Mouse (Mus musculus) lung, postnatal 10 days (tissue): ENCODE results near the gene Slc35e4.
A peak's percentile ranks its signal among the peaks of the same experiment; 100 is the strongest.
"Not testable (repeated sequence)": the region's sequence is repeated elsewhere in the genome, so short reads cannot be mapped to it uniquely, and the experiment has no call there.

Experiments
- DNase-seq: peaks from one replicate; pipeline ENCODE4 v3.0.0; 2021

Gene Slc35e4

DNA sequence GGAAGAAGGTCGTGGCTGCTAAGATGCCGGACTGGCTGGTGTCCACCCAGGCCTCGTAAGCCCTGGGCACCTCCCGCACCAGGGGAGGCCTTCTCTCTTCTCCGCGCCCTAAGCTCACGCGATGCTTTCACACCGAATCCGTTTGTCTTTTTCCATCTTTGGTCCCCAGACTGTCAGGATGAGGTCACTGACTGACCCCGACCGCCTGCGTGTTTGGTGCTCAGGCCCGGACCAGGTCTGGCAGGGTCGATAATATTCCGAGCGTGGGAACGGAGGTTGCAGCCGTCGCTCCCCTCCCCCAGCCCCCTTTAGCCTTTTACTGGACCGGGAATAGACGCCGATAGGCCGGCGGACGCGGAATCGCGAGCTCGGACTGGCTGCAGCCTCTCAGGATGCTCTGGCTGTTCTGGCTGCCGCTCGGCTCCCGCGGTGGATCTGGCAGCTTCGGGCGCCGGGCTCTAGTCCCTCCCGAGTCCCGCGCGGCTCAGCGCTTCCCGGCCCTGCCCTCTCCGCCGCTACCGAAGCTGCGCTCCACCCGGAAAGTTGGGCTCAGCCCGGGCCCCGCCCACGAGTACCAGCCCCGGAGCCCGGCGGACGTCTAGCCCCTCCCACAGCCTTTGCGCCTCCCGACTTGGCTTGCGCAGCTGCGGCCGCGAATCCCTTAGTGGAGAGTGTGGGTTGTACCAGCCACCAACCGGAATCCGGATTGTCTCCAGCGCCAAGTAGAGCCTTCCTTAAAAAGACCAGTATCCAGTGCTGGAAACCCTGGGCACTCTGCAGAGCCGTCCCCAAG is 952 bp downstream of the Slc35e4 start:
- peak; percentile 96 for DNase-seq

DNA sequence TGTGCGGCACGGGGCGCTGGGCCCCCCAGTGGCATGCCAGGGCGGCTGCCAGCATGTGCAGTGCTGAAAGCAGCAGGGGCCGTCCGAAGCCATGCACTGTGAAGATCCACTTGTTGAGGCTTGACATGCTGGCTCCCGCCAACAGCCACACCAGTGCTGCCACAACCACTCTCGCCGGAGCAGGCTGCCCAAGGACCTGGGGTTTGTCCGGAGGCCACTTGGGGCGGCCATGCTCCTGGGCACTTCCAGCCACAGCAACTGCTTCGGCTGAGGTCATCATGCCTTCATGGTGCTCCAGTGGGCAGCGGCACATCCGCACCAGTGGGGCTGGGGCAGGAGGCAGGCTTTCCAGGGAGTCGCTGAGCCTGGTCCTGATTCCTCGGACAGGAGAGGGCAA is 1.6 kb downstream of the Slc35e4 start:
- peak; percentile 43 for DNase-seq

GRCm38 (mm10) chr11:3912100-3912874 is 2.2 kb downstream of the Slc35e4 start:
- no peak for DNase-seq

DNA sequence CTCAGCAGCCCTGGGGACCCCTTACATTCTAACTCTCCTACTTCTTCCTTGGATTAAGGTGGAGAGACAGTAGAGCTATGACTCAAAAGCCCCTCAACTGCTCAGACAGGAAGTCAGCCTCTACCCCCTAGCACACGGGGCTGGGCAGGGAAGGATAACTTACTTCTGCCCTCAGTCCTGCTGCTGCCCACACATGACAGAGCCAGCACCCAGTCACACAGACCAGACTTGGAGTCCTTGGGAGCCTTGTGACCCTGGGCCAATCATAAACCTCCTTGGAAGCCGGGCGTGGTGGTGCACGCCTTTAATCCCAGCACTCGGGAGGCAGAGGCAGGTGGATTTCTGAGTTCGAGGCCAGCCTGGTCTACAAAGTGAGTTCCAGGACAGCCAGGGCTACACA is 3.0 kb downstream of the Slc35e4 start:
- DNase-seq = not testable (repeated sequence)

GRCm38 (mm10) chr11:3910513-3911310 is 3.8 kb downstream of the Slc35e4 start:
- no peak for DNase-seq

- no peak for DNase-seq
Observed at GRCm38 (mm10) chr11:3909236-3909635, 5.2 kb downstream of the Slc35e4 start.

DNA sequence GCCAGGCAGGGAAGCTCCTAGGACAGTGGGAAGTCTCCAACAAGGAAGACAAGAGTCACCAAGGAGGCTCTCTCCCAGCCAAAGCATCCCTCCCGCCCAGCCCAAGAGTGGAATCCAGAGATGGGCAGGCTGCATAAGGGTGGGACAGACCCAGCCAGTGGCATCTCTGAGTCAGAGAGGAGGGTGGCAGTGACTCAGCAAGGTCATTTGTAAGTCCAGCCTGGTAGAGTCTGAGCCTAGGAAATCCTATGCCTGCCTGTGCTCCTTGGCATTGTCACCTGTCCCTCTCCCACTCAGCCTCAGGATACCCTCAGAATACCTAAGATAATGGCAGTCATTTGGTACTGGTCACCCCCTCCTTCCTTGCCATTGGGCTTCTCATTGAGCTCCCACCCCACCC is 9.0 kb downstream of the Slc35e4 start:
- DNase-seq = no peak

- no peak for DNase-seq
Observed at GRCm38 (mm10) chr11:3904673-3905072, 9.8 kb downstream of the Slc35e4 start.

- peak; percentile 93 for DNase-seq
Observed at GRCm38 (mm10) chr11:3903046-3903445, 11.4 kb downstream of the Slc35e4 start.

DNA sequence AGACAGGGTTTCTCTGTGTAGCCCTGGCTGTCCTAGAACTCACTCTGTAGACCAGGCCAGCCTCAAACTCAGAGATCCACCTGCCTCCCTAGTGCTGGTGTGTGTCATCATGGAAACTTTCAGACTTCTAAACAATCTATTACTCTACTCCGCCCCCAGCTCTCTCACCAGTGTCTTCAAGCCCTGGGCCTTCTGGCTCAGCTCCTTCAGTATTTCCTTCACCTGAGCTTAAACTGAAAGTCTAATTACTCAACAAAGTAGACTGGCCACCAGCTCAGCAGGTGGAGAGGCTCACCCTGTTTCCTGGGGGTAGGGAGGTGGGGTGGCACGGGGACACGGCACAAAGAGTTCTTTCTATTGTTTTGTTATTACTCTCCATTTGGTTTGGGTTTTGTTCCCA is 11.9 kb downstream of the Slc35e4 start:
- DNase-seq = no peak

GRCm38 (mm10) chr11:3900296-3900695 is 14.2 kb downstream of the Slc35e4 start:
- DNase-seq = no peak

GRCm38 (mm10) chr11:3895933-3896332 is 18.5 kb downstream of the Slc35e4 start:
- DNase-seq = no peak

GRCm38 (mm10) chr11:3895458-3895857 is 19.0 kb downstream of the Slc35e4 start:
- DNase-seq = no peak

DNA sequence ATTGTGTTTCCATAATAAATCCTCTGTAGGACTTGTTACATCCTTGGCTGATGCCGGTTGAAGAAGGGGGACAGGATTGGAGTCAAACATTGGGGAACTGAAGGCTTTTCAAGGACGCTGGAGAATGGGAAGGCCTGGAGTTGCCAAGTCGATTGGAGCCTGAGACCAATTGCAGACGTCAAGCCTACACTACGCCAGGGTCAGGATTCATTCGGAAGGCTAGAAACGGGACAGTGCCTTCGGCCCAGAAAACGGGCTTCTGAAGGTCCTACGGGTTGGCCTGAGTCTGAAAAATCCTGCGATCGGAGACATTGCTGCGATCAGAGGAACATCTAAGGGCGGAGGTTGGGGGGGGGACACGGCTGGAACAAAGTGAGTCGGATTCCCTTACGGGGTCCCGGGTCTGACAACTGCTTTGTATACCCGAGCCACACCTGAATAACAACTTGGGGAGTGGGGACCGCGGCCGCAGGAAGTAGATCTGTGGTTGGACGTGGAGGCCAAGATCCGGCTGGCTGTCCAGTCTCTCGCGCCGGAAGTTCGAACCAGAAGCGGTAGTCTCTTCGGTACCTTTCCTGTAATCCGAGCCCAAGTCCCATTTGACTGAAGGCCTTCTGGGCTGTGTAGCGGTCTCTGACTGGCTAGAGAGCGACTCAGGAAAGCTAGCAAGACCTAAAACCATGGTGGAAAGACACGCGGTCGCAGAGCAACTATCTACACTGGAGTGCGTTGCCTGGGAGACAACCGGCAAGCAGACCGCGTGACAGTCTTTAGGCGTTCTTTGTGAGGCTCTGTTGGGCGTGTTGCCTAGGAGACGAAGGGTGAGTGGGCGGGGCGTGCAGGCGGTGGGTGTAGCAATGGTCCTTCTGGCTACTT is 19.8 kb downstream of the Slc35e4 start, which contains the start of the genes 4921536K21Rik and Dusp18:
Gene 4921536K21Rik, minus strand, starts transcription at position 693 of the 876 bp plus-strand sequence.
Gene Dusp18, plus strand, starts transcription at position 835 of the 876 bp plus-strand sequence.
- DNase-seq = peak; percentile 96

GRCm38 (mm10) chr11:3893970-3894369 is 20.5 kb downstream of the Slc35e4 start:
- no peak for DNase-seq

DNA sequence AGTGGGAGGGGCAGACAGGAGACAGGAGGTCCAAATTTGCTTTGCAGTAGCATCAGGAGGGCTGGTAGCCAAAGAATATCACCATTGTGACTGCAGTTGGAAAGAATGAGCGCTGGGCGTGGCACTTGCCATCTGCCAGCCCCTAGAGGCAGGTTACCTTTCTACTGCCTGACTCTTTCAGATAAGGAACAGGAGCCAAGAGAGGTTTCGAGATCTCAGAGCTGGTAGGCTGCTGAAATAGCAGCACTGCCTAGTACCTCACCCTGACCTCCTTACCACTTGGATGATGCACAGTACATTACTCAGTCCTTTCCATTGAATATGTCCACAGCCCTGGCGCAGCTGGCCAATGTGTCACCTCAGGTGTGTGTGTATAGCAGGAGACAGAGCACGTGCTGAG is 27.1 kb downstream of the Slc35e4 start:
- no peak for DNase-seq

DNA sequence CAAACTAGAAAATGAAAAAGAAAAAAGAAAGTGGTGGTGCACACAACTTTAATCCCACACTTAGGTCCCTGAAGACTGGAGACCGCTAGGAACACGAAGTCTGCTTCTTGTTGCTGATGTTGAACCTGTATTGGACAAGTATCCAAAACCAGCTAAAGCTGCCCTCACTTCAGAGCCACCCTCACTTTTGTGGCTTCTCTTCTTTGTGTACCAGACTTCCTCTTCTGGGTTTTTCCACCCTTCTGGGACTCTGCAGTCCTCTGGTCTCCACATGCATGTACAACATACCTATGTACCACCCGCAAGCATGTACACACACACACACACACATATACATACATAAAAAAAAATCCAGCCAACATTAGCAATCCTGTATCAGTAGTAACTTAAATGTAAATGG is 30.8 kb downstream of the Slc35e4 start:
- DNase-seq = no peak

- peak; percentile 76 for DNase-seq
Observed at GRCm38 (mm10) chr11:3879836-3880235, 34.6 kb downstream of the Slc35e4 start.

- no peak for DNase-seq
Observed at GRCm38 (mm10) chr11:3878660-3879059, 35.8 kb downstream of the Slc35e4 start.

- DNase-seq = no peak
Observed at GRCm38 (mm10) chr11:3876419-3876818, 38.0 kb downstream of the Slc35e4 start.

GRCm38 (mm10) chr11:3864343-3864742 is 50.1 kb downstream of the Slc35e4 start:
- DNase-seq = no peak
